Mouse (Mus musculus) heart, postnatal 14 days (tissue): ENCODE data around the gene Kcnj10. TPM values are rescaled to one million over a fixed set of nuclear protein-coding genes. Genes with fewer than 3 reads are reported as not detected.

Source experiments
- DNase-seq, 2 experiments: peaks; one replicate each; pipeline ENCODE4 v3.0.0; 2021 to 2022
- intact Hi-C: fragments of 180-260 bp; cut with DNase I; formaldehyde crosslinking; loops from one replicate; pipeline ENCODE4 v1.15.1; 2025
- long read RNA-seq, 2 experiments: library from polyadenylated mRNA; stranded (forward); transcript quantifications; one replicate each; pipeline ENCODE4 v2.0.0; 2021
- total RNA-seq, 2 experiments: library from RNA; stranded (reverse); gene quantifications; 2 replicates each; pipeline ENCODE4 v1.2.3; 2021

Kcnj10 gene
- under 1 TPM; 0.10 to 0.22 TPM for total RNA-seq
- long read RNA-seq, experiment 1: 0 reads
- long read RNA-seq, experiment 2: 0 reads

GRCm38 (mm10) chr1:172340729-172341321 lies at the start of gene Kcnj10:
Gene Kcnj10 (plus strand): TSS chr1:172341210.
- peak; percentile 58 to 65 for DNase-seq

GRCm38 (mm10) chr1:172292880-172293279 lies 48.1 kb upstream of the Kcnj10 start:
- DNase-seq: no peak
- intact Hi-C loops: no loop called here

More at GRCm38 (mm10) chr1:172340729-172341321, at the start of gene Kcnj10:
- intact Hi-C loops: no loop called here

GRCm38 (mm10) chr1:172293449-172293848 lies 47.6 kb upstream of the Kcnj10 start:
- no peak for DNase-seq
- intact Hi-C loops: no loop called here

- intact Hi-C loops: no loop called here
These were observed 45.2 kb upstream of the Kcnj10 start for GRCm38 (mm10) chr1:172295751-172296197.

GRCm38 (mm10) chr1:172296816-172297510 lies 44.0 kb upstream of the Kcnj10 start:
- DNase-seq: peak; percentile 65 to 67
- intact Hi-C loops: no loop called here

More at GRCm38 (mm10) chr1:172295751-172296197, 45.2 kb upstream of the Kcnj10 start:
- peak; percentile 59 to 70 for DNase-seq

GRCm38 (mm10) chr1:172297611-172298537 lies 43.1 kb upstream of the Kcnj10 start, which contains the start of gene Atp1a2:
Gene Atp1a2 (minus strand): TSS chr1:172298064.
- intact Hi-C loops: no loop called here
- DNase-seq: peak; percentile 76 to 78

- intact Hi-C loops: no loop called here
- DNase-seq: no peak
These were observed 41.5 kb upstream of the Kcnj10 start for GRCm38 (mm10) chr1:172299528-172299927.

- intact Hi-C loops: loop anchor here (10.0 kb wide), 1 partner anchor 85 kb away; the partner anchor contains the start of gene Casq1
- peak; percentile 51 to 68 for DNase-seq
These were observed 40.8 kb upstream of the Kcnj10 start for GRCm38 (mm10) chr1:172300247-172300646.

- DNase-seq: no peak
- intact Hi-C loops: loop anchor here (10.0 kb wide), 1 partner anchor 86 kb away; the partner anchor contains the start of gene Casq1
These were observed 39.8 kb upstream of the Kcnj10 start for GRCm38 (mm10) chr1:172301180-172301579.

- intact Hi-C loops: loop anchor here (10.0 kb wide), 1 partner anchor 88 kb away; the partner anchor contains the start of gene Casq1
These were observed 38.7 kb upstream of the Kcnj10 start for GRCm38 (mm10) chr1:172302311-172302710.

GRCm38 (mm10) chr1:172302851-172303250 lies 38.2 kb upstream of the Kcnj10 start:
- no peak for DNase-seq
- intact Hi-C loops: loop anchor here (10.0 kb wide), 1 partner anchor 88 kb away; the partner anchor contains the start of gene Casq1

More at GRCm38 (mm10) chr1:172302311-172302710, 38.7 kb upstream of the Kcnj10 start:
- DNase-seq: no peak

GRCm38 (mm10) chr1:172304443-172304842 lies 36.6 kb upstream of the Kcnj10 start:
- intact Hi-C loops: loop anchor here (10.0 kb wide), 1 partner anchor 90 kb away; the partner anchor contains the start of gene Casq1
- DNase-seq: no peak

GRCm38 (mm10) chr1:172305153-172305552 lies 35.9 kb upstream of the Kcnj10 start:
- intact Hi-C loops: loop anchor here (10.0 kb wide), 1 partner anchor 90 kb away; the partner anchor contains the start of gene Casq1
- DNase-seq: no peak

GRCm38 (mm10) chr1:172305635-172306034 lies 35.4 kb upstream of the Kcnj10 start:
- no peak for DNase-seq
- intact Hi-C loops: loop anchor here (10.0 kb wide), 1 partner anchor 91 kb away; the partner anchor contains the start of gene Casq1

- intact Hi-C loops: loop anchor here (10.0 kb wide), 1 partner anchor 91 kb away; the partner anchor contains the start of gene Casq1
- no peak for DNase-seq
These were observed 34.8 kb upstream of the Kcnj10 start for GRCm38 (mm10) chr1:172306196-172306595.

- intact Hi-C loops: loop anchor here (10.0 kb wide), 1 partner anchor 92 kb away; the partner anchor contains the start of gene Casq1
- no peak for DNase-seq
These were observed 34.1 kb upstream of the Kcnj10 start for GRCm38 (mm10) chr1:172306885-172307284.

GRCm38 (mm10) chr1:172307936-172308335 lies 33.1 kb upstream of the Kcnj10 start:
- no peak for DNase-seq
- intact Hi-C loops: loop anchor here (10.0 kb wide), 1 partner anchor 93 kb away; the partner anchor contains the start of gene Casq1

- DNase-seq: no peak
- intact Hi-C loops: loop anchor here (10.0 kb wide), 1 partner anchor 94 kb away; the partner anchor contains the start of gene Casq1
These were observed 32.6 kb upstream of the Kcnj10 start for GRCm38 (mm10) chr1:172308409-172308808.

- intact Hi-C loops: loop anchor here (5.0 to 10.0 kb wide), 3 partner anchors 95 to 495 kb away; partner anchors contain the start of gene Casq1
- peak; percentile 91 to 95 for DNase-seq
These were observed 31.2 kb upstream of the Kcnj10 start for GRCm38 (mm10) chr1:172309699-172310398.
